Mouse (Mus musculus) cerebellum, adult 11 months (tissue): ENCODE results near the gene Shisa7.
"Not testable (repeated sequence)": the region's sequence is repeated elsewhere in the genome, so short reads cannot be mapped to it uniquely, and the experiment has no call there.

Experiments
- DNase-seq: peaks from one replicate; pipeline ENCODE4 v3.0.0; 2022

Shisa7 gene

DNA sequence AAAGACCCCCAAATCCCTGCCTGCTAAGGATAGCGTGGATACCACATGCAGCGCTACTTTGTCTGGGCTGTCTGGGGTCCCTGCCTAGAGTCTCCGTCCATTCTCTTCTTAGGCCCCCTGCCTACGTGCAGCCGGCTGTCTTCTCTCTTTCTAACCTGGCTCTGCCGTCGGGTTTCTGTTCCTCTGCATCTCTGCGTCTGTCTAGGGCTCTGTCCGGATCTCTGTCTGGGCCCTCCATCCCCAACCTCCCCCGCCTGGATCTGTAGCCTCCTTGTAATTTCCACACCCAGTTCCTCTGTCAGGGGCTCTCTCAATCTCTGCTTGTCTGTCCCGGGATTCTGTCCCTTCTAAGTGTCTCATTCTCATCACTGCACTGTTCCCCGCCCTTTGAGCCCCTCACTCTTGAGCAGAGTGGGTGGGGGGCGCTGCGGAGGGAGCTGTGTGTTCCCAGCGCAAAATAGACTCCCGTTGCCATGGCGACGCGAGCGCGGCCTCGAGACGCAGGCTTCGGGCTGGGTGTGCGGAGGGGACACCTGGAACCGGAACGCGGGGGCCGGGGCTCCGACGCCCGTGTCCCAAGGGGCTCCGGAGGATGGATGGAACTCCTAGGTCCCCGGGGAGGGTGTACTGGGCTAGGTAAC lies 772 bp downstream of the Shisa7 start:
- DNase-seq, result peak; percentile 37

DNA sequence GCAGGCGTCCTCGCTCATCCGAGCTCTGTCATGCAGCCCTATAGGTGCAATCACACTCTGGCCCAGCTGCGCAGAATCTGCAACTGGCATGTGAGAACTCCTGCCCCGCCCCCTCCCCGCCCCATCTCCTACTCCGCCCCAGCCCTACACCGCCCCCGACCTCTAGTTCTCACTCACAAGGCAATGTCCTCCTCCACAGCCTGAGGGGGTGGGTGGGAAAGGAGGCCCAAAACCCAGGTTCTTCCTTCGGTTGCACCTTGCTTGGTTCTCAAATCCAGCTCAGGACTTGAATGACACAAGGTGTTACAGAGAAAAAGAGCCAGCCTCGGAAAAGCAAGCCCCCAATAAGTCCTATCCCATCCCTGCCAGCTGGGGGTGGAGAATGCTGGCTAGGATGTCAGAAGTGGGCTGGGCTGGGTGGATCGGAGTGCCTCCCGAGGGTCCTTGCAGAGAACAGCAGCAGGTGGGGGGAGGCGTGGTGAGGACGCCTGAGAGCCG lies 1.8 kb downstream of the Shisa7 start:
- no peak for DNase-seq

DNA sequence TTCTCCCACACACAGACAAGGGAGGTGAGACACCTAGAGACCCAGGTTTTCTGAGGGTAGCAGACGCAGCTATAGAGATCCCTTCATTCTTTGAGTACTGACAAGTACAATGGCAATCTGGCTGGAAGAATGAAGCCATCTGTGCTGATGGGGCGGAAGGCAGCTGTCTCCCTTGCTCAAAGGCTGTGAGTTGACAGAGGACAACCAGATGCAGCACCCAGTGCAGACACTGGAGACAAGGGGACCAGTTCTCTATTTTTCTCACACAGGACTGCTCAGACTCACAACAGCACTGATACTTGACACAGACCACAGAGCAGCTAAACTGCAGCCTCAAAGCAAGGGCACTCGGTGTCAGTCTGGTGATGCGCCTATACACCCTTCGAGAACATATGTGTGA lies 2.4 kb downstream of the Shisa7 start:
- no peak for DNase-seq

DNA sequence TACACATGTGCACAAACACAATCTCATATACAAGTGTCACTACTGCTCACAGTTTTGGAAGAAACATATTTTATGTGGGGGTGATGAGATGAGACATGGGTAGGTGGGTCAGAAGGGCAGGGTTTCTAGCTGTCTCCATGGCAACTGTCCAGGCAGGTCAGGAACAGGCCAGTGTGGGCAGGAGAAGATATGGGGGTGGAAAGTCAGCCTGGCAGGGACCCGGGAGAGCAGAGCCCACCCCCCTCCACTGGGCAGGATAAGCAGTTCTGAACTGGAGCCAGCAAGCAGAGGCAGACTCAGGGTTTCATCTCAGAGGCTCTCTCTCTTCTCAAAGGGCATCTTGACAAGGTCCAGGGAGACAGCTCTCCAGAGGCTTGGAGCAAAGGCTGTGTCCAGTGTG lies 6.9 kb downstream of the Shisa7 start:
- peak; percentile 28 for DNase-seq

DNA sequence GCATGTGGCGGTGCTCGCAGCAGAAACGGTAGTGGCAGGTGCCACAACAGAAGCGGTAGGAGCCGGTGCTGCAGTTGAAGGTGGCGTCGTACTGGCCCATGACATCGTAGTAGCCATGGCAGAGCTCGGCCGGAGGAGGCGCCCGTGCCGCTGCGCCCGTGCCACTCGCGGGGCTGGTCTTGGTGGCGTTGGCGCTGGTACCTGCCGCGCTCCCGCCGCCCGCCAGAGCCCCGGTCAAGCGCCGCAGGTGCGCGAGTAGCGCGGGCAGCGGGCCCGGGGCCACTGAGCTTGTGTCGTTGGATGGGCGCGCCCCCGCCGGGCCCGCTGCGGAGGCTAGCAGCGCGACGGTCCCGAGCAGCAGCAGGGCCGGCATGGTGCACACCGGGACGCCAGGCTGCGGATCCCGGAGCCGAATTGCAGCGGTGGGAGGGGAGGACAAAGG lies 8.1 kb downstream of the Shisa7 start:
- peak; percentile 82 for DNase-seq

DNA sequence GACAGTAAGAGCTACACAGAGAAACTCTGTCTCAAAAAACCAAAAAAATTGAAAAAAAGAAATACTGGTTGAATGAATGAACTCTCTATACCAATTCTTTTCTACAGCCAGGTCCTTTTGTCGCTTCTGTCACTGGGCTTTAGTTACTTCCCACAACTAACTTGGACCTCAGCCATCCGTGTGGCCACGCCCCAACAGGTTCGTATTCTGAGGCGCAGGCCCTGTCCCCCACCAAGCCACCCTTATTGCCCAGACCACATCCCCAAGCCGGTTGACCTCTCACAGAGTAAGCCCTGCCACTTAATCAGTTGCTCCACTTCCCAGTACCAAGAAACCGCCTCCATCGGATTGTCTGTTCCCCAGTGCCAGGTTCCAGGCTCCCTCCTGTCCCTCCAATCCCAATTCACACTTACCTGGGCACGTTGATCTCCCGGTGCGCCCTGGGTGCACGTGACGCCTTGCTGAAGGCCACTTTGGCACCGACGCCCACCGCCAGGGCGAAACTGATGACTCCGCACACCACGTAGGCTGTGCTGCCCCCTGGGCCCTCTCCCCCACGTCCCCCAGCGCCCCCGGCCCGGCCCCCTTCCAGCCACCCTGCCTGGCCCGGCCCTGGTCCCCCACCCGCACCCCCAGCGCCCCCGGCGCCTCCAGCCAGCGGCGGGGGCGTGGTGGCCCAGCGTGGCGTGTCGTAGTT lies 8.7 kb downstream of the Shisa7 start:
- DNase-seq, result peak; percentile 36

DNA sequence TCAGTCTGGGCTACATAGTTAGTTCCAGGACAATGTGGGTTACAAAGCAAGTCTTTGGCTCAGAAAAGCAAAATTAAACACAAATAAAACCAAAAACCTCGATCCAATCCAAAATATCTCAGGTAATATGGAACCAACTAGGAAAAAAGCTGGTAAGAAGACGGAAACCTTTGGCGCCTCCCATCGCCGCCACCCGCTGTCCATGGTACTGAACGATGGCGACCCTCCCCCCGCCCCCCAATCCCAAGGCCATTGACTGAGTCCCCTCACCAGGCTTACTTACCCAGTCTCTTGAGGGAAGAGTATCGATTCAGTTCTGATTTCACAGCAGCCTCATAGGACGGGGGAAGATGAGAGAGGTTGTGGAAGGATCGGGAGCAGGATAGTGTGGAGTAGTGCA lies 14.0 kb downstream of the Shisa7 start:
- no peak for DNase-seq

DNA sequence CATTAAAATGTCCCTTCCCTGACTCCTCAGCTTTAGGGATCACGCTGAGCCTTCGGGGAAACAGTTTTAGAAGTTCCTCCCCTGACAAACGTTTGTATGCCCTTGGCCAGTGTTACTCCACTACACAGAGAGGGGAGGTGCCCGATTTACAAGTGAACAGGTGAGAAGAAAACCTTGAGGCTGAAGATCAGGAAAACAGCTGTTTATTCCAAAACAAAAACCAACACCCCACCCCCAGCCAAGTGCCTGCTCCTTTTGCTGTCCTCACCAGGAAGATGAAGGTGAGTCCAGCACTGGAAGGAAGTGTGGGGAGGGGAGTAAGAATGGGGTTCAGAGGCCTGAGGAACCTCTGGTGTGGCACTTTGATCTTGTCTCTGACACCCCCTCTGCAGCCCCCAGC lies 19.1 kb downstream of the Shisa7 start:
- no peak for DNase-seq

DNA sequence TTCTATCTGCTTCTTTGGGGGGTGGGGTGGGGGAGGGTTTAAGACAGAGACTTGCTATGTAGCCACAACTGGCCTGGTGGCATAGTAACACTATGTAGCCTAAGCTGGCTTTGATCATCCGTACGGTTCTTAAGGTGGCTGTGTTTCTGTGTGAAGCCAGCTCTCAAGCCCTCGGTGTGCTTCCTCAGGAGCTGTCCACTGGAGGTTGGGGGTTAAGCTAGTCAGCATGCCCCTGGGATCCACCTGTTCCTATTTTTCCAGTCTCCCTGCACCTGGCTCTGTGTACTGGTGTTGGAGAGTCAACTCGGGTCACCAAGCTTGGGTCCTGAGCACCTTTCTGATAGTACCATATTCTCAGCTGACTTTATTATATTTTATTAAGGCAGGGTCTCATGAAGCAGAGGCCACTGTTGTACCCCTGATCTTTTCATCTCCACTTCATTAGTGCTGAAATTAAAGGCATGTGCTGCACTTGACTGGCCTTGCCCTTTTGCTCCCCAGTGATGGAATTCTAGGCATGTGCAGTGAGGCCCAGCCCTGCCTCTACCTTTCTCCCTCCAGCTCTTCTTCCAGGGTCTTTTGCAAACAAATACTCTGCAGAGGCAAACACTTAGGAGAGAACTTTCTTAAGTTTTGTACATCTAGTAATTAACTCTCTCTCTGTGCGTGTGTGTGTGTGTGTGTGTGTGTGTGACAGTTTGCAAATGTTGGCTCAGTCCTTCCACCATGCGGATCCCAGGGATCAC lies 22.2 kb downstream of the Shisa7 start:
- no peak for DNase-seq

DNA sequence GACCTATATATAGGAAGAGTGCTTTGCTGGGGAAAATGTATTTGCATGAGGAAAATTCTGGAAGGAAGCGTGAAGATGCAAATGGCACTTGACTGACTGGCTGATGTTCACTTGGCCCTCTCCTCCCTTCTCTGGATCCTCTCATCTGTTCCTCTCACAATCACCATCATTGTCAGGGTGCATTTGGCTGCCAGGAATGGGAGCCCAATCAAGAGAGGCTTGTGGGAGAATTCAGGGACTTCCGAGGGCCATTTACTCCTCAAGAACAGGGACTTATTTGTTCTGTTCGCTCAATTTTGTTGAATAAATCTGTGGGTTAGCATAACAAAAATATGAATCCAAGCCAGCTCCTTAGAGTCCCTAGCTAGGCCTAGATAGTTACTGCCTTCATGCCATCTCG lies 22.8 kb downstream of the Shisa7 start:
- no peak for DNase-seq

DNA sequence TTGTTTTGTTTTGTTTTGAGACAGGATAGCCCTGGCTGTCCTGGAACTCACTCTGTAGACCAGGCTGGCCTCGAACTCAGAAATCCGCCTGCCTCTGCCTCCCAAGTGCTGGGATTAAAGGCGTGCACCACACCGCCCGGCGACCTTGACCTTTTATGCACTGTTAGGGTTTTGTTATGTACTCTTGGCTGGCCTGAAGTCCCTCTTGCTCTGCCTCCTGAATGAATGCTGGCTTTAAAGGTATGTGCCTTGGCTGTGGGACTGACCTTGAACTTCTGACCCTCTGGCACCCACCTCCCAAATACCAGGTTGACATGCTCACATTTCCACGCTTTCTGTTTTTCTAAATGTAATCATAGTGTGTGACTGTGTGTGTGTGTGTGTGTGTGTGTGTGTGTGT lies 23.6 kb downstream of the Shisa7 start:
- DNase-seq, result not testable (repeated sequence)

DNA sequence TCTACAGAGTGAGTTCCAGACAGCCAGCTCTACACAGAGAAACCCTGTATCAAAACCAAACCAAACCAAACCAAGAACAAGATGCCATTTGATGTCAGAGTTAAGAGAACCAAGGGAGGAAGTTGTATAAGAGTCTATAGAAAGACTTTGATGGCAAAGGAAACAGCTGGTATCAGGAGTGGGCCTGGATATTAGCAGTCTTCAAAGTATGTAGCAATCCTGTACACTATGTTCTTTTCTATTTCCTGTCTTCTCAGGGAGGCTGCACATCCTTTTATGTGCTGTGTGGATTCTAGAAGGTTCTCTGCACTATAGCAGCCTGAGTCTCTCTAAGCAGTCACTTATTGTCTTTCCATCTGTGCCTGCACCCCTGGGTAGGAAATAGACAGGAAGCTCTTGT lies 27.9 kb downstream of the Shisa7 start:
- DNase-seq, result no peak

DNA sequence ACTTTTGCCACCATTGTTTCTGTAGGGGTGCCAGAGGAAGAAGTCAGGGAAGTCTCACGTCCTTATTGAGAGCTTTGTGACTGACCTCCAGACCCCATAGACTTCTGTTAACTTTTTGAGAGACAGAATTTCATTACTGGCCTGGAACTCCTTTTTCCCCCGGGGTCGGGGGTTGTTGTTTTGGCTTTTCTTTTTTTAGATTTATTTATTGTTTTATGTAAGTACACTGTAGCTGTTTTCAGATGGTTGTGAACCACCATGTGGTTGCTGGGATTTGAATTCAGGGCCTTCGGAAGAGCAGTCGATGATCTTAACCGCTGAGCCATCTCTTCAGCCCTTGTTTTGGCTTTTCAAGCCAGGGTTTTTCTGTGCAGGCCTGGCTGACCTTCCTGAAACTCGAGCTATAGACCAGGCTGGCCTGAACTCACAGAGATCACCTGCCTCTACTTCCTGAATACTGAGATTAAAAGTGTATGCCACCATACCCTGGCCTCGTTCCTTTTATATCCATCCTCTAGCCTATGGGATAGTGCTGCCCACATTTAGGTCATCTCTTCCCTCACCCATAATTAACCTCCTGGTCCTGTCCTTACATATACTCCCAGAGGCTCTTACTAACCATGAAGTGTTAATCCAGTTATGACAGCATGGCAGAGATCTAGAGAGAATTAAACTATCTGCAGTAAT lies 31.2 kb downstream of the Shisa7 start:
- no peak for DNase-seq

DNA sequence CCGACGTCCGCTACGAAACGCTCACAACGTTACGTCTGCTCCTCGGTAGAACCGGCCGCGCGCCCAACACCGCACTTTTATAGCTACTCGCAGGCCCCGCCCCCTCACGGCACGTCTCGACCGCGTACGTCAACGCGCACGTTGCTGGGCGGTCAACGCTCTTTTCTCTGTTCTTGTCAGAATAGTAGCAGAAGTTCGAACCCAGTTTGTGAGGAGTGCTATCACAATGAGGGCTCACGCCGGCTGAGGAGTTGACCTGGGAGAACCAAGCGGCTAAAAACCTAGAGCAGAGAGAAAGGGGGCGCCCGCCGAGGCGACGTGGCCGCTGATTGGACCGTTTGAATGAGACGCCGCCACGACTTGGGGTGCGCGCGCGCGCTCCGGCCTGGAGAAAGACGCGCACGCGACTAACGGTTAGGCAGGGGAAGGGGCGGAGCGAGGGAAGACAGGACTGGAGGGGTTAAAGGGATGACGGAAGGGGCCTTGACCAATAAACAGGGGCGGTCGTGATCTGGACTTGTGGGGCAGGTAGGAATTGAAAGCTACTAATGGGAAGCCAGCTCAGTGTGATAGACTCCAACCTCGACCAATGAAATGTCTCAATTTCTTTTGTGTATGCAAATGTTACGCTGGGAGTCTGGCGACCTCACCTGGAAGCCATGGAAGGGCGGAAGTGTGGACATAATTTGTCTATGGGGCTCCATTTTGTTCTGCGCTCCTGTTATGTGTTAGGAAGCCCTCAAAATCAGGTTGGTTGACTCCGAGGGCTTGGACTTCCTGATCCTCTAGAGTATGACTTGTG lies 32.0 kb downstream of the Shisa7 start, which contains the start of gene Ube2s:
Gene Ube2s (minus strand): TSS at position 288 of the 802 bp plus-strand sequence.
- peak; percentile 98 for DNase-seq

DNA sequence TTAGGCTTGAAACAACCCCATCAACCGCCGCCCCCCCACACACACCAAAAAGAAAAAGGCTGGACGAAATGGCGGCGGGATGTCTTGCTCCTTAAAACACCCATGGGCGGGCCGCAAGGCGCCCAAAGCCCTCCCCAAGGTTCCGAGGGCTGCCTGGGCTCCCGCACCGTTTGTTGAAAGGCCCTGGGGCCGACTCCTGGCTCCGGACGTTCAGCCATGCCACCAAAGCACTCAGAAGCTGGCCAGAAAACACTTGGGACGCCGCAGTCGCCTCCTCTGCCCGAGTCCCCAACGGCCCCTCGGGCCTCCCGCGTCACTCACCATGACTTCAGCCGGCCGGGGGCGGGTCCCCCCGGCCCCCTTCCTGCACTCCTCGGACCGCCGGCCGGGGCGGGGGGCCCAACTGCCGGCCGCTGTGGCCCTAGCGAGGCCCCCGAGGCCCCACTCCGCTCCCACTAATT lies 32.6 kb downstream of the Shisa7 start:
- peak; percentile 60 for DNase-seq

DNA sequence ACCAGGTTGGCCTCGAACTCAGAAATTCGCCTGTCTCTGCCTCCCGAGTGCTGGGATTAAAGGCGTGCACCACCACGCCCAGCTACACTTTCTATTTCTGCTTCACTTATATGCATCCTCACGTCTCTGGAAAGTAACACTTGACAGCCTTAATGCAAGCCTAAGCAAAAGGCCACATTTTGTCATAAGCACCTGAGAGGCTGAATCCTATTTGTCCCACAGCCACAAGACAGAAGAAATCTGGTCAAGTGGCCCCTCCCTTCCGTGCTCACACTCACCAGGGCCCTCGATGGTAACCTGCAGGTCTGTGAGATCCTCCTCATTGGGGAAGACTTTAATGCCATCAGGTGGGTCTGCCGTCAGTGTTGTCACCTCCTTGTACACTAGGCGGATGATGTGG lies 33.4 kb downstream of the Shisa7 start:
- not testable (repeated sequence) for DNase-seq

DNA sequence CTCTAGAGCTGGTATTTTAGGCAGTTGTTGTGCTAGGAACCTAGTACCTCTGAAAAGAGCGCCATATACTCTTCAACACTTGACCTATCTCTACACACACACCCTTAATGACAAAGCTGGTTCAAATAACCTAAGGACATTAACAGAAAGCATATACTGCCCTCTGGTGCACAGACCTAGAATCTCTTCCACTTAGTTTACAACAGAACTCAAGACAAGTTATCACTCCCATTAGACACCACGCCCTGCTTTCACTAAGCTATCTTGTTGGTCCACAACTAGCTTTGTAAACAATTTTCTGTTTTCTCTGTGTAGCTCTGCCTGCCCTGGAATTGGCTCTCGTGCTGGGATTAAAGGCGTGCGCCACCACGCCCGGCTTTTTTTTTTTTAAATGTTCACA lies 37.8 kb downstream of the Shisa7 start:
- DNase-seq, result no peak

DNA sequence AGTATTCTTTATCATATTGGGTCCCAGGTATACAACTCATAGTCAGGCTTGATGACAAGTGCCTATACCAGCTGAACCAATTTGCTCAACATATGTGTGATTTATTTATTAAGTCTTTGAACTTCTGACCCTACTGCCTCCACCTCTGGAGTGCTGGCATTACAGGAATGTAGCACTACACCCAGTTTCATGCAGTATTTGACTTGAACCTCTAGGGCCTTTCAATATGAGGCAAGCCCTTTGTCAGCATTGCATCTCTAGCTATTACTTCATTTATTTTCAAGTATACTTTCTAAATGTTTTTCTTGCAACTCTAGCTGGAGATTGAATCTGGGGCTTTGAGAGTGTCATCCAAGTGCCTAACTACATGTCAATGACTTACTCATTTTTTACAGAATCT lies 42.2 kb downstream of the Shisa7 start:
- no peak for DNase-seq

DNA sequence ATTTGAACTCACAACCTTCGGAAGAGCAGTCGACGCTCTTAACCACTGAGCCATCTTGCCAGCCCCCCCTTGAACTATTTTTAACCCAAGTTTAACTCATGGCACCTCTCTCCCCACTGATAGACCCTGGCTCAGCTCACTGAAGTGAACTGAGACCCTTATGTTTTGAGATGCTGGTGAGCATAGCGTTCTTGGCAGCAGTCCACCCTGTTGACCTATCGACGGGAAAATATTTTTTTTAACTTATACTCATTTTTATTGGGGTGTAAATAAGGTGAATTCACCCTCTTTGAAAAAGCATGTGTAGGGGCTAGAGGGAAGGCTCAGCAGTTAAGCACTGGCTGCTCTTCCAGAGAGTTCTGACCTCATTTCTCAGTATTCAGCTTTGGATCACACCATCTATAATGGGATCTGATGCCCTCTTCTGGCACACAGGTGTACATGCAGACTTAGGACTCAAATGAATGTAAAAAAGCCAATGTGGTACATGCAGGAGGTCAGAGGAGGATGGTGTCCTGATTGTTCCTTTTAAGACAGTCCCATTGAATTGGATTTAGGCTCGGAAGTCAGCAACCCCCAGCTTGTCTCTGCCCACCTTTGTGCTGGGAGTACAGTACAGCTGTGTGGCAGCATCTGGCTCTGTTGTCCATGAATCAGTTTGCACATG lies 48.6 kb downstream of the Shisa7 start:
- DNase-seq, result no peak

DNA sequence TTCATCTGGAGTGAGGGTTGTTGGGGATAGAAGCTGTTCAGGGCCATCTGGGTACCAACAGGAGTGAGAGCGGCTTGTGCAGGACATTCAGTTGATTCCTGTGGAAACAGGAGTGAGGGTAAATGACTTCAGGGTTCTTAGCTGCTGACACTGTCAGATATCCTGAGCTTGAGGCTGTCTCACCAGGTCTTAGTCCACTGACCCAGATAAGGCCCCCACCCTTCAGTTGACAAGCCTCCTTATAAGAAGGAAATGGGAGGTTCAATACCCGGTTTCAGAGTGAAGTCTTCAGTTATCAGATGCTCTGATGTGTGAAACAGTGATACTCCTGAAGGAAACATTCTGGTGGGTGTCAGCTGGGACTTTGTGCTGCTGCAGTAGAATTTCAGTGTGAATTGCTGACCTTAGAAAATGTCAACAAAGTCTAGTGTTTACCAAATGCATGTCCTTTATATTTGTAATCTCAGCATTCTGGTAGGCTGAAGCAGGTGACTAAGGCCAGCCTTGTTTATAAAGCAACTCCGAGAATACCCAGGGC lies 49.8 kb downstream of the Shisa7 start:
- DNase-seq, result no peak

DNA sequence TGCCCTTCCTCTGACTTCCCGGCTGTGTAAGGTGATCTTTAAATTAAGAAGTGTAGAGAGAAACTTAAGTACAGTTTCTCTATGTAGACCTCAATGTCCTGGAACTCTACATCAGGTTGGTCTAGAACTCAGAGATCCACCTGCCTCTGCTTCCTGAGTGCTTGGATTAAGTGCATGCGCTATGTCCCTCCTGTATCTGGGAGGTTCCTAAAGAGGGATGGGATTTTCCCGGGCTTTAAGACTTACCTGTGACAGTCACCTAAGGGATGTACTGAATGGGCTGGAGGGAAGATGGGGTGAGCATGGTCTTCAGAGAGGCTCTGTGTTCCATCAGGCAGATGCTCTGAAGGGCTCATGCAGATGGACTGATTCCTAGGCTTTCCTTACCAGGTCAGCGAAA lies 50.8 kb downstream of the Shisa7 start:
- no peak for DNase-seq
